Mouse (Mus musculus) megakaryocyte, embryonic 14.5 days (primary cell): ENCODE measurements around the gene Dapk3.

Source experiments
- FLI1 ChIP-seq: IDR thresholded peaks from 2 replicates; pipeline ENCODE4 v1.6.1; 2012; ENCODE audit warnings: low read length, inconsistent platforms, mixed read lengths
- GATA1 ChIP-seq: IDR thresholded peaks from 3 replicates; pipeline ENCODE4 v1.6.1; 2012; ENCODE audit warnings: mixed read lengths, low read length, inconsistent platforms, borderline replicate concordance

- TF ChIP-seq GATA1, result no peak
- TF ChIP-seq FLI1, result no peak
Measured at GRCm38 (mm10) chr10:81143845-81144437, 38.9 kb upstream of the Dapk3 start.
